Mouse (Mus musculus) neural tube, embryonic 11.5 days (tissue): ENCODE data around the gene Rai1. TPM values are rescaled to one million over a fixed set of nuclear protein-coding genes. Genes with fewer than 3 reads are reported as not detected.

ENCODE experiments used
- ATAC-seq: fragments of 200-750 bp; cut with Nextera tagmentation; 2 replicates; pipeline ENCODE4 v1.8.0; 2017; ENCODE audit warnings: moderate number of reproducible peaks, mild to moderate bottlenecking, moderate TSS enrichment, moderate library complexity; ENCODE audit not compliant: insufficient read depth, low FRiP score, low TSS enrichment
- DNase-seq: peaks from one replicate; pipeline ENCODE4 v3.0.0-alpha.2; 2015; ENCODE audit warnings: low spot score
- H3K27ac ChIP-seq: fragments of 300-500 bp; sonication (generic); 2 replicates; pipeline ENCODE4 v1.5.1; 2014; ENCODE audit warnings: low read depth, mild to moderate bottlenecking, low read length
- H3K27me3 ChIP-seq: fragments of 300-500 bp; sonication (generic); 2 replicates; pipeline ENCODE4 v1.6.1; 2014; ENCODE audit warnings: mild to moderate bottlenecking, low read length, mixed read lengths; ENCODE audit not compliant: control insufficient read depth, insufficient read depth
- H3K36me3 ChIP-seq: fragments of 300-500 bp; sonication (generic); 2 replicates; pipeline ENCODE4 v1.6.1; 2014; ENCODE audit warnings: mild to moderate bottlenecking, low read length, moderate library complexity, mixed read lengths; ENCODE audit not compliant: control insufficient read depth, insufficient read depth
- H3K4me1 ChIP-seq: fragments of 300-500 bp; sonication (generic); 2 replicates; pipeline ENCODE4 v1.6.1; 2014; ENCODE audit warnings: low read length, mixed read lengths; ENCODE audit not compliant: control insufficient read depth, insufficient read depth
- H3K4me2 ChIP-seq: fragments of 300-500 bp; sonication (generic); 2 replicates; pipeline ENCODE4 v1.6.1; 2014; ENCODE audit warnings: low read depth, mild to moderate bottlenecking, moderate library complexity
- H3K4me3 ChIP-seq: fragments of 300-500 bp; sonication (generic); 2 replicates; pipeline ENCODE4 v1.5.1; 2014; ENCODE audit warnings: low read depth, low read length
- H3K9ac ChIP-seq: fragments of 300-500 bp; sonication (generic); 2 replicates; pipeline ENCODE4 v1.6.1; 2014; ENCODE audit warnings: mild to moderate bottlenecking, low read length
- H3K9me3 ChIP-seq: fragments of 300-500 bp; sonication (generic); 2 replicates; pipeline ENCODE4 v1.6.1; 2016; ENCODE audit warnings: low read length; ENCODE audit not compliant: control insufficient read depth
- WGBS: fragments of 180-500 bp; shearing (Covaris S2); extraction: QIAGEN DNeasy Blood & Tissue Kit; methylation state at CpG from one replicate; pipeline ENCODE4 v1.1.7; 2014; 5-methylcytosine and 5-hydroxymethylcytosine counted together
- polyA plus RNA-seq: library from polyadenylated mRNA; unstranded; fragments of >200 nt; fragmentation: Nextera tagmentation; extraction: Ambion mirVana; gene quantifications from 2 replicates; pipeline ENCODE4 v1.2.1, GENCODE M21; 2014

Rai1 gene
- polyA plus RNA-seq, 1 experiment from 2014 or later = 28.5 TPM

DNA sequence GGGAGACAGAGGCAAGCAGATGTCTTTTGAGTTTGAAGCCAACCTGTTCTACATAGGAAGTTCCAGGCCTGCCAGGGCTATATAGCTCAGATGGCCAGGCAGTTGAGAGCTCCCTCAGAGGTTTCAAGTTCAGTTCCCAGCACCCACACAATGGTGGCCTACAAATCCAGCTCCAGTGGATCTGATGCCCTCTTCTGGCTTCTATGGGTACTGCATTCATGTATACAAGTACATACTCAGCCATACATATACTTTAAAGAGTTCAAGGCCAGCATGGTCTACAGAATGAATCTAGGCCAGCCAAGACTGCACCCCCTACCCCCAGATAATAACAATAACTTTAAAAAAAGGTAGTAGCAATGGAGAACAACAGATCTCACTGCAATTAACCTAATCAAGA is 90.3 kb downstream of the Rai1 start:
- Histone ChIP-seq H3K9me3 (no peaks in the 10 kb centered on the region; the same call in 1 of the 2 replicates), H3K4me1 (peaks cover 3% of the 10 kb centered on the region; the same call in 1 of the 2 replicates), H3K4me3 (no peak overlapping the region), H3K9ac (no peak overlapping the region), H3K4me2 (no peak overlapping the region), H3K27me3 (no peaks in the 10 kb centered on the region), H3K36me3 (peaks cover 21% of the 10 kb centered on the region), H3K27ac (no peak overlapping the region)
- ATAC-seq (no peak), DNase-seq (no peak)

DNA sequence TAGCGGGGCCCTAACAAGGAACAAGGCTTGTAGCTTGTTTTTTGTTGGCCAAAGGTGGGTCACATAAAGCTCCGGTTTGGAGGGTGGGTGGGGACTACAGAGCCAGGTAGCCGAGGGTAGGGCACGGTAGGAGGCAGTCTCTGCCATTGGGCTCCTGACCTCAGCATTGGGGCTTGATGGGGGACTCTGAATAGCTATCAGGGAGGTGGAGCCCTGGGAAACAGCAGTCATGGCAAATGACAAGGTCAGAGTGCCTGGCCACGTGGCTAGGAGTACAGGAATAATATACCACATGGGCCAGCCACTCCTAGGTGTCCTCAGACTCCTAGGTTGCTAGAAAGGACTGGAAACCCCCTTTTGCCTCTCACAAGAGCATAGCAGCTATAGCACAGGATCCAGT is 91.5 kb downstream of the Rai1 start:
- Histone ChIP-seq H3K9ac (no peak overlapping the region; the same call in 1 of the 2 replicates), H3K4me2 (no peak overlapping the region), H3K4me1 (peaks cover 4% of the 10 kb centered on the region; the same call in 1 of the 2 replicates), H3K9me3 (no peaks in the 10 kb centered on the region; the same call in 1 of the 2 replicates), H3K27ac (no peak overlapping the region), H3K36me3 (peaks cover 29% of the 10 kb centered on the region), H3K4me3 (no peak overlapping the region), H3K27me3 (no peaks in the 10 kb centered on the region)
- DNase-seq (no peak), ATAC-seq (no peak)
- WGBS = 87% methylated on average over 5 of the region's 5 CpGs

DNA sequence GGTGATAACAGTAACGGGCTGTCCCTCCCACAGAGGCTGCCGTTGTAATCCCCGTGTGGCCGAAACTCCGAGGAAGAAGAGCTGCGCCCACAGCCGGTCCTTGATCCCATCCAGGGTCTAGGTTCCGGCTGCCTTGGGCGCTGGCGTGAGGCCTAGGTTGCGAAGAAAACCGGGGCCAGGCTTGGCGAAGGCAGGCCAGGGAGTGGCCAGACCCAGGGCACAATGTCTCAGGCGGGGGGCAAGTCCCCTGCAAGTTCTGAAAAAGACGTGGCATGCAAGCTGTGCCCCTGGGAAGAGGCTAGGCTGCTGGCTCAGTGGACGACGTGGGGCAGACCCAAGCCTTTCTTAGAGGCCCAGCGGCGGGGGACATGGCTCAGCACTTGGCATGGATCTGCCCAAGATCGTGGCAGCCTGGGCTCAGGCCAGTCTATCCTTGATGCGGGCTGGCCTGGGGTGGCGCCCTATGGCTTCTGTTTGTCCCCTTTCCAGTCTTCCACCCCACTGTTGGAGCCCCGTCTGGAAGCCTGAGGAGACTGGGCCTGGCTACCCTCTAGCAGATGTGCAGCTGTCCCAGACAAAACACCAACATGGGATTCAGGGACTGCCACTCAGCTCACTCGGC is 93.3 kb downstream of the Rai1 start:
- 86% methylated on average over 24 of the region's 24 CpGs for WGBS
- no peak overlapping the region for H3K4me2 ChIP-seq
- ATAC-seq (no peak), DNase-seq (no peak)
- H3K27me3 ChIP-seq = no peaks in the 10 kb centered on the region
- H3K36me3 ChIP-seq = peaks cover 37% of the 10 kb centered on the region
- H3K4me3 ChIP-seq = no peak overlapping the region
- H3K4me1 ChIP-seq = peaks cover 4% of the 10 kb centered on the region; the same call in 1 of the 2 replicates
- H3K9ac ChIP-seq = no peak overlapping the region
- H3K27ac ChIP-seq = peak overlapping the region; percentile 8; the same call in 1 of the 2 replicates
- no peaks in the 10 kb centered on the region; the same call in 1 of the 2 replicates for H3K9me3 ChIP-seq

DNA sequence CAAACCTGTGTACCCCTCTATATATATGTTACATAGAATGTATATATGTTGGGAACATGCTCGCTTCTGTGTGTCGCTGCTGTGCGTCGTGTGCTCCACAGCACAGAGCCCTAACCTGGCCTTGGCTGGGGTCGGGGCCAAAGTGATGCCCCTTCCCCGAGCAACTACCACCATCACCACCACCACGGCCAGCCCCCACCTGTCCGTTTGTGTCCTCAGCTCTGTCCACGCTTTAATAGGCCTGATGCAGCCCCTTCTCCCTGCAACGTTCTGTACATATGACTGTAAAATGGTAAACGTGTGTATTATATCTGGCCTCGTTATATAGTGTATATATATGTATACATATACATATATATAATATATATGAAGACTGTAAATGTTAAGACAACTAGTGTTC is 93.8 kb downstream of the Rai1 start:
- 91% methylated on average over 12 of the region's 12 CpGs for WGBS
- peaks cover 41% of the 10 kb centered on the region for H3K36me3 ChIP-seq

DNA sequence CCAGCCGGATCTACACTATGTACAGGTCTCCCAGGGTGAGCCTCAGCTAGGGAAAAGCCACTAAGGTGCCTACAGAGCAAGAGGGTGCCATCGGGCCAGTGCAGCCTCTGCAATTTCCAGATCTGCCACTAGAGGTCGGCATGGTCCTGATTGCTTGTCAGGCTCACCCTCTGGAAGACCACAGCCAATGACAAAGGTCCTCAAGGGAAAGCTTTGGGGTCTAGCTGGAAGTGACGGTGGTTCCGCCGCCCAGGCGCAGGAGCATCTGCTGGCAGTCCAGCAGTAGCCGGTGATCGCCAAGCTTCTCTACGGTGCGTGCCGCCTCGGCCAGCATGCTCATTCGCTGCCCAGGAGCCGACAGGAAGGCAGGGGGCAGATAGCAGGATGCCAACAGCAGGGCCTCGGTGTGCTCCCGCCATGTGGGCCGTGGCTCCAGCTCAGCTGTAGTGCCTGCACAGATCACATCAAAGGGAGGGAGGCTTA is 94.9 kb downstream of the Rai1 start:
- Histone ChIP-seq H3K9ac (peak overlapping the region; percentile 39; the same call in 1 of the 2 replicates), H3K4me3 (no peak overlapping the region), H3K27me3 (no peaks in the 10 kb centered on the region), H3K27ac (peak overlapping the region; percentile 65), H3K36me3 (peaks cover 36% of the 10 kb centered on the region), H3K4me2 (no peak overlapping the region; the same call in 1 of the 2 replicates), H3K4me1 (peaks cover 4% of the 10 kb centered on the region; the same call in 1 of the 2 replicates), H3K9me3 (no peaks in the 10 kb centered on the region; the same call in 1 of the 2 replicates)
- peak; percentile 94 for DNase-seq
- 13% methylated on average over 18 of the region's 18 CpGs for WGBS
- ATAC-seq = peak; percentile 78

More for the DNA sequence above, 93.8 kb downstream of the Rai1 start:
- no peaks in the 10 kb centered on the region; the same call in 1 of the 2 replicates for H3K9me3 ChIP-seq
- H3K27me3 ChIP-seq = no peaks in the 10 kb centered on the region
- H3K4me2 ChIP-seq = no peak overlapping the region
- no peak overlapping the region for H3K4me3 ChIP-seq
- DNase-seq = no peak
- no peak overlapping the region for H3K9ac ChIP-seq
- no peak for ATAC-seq
- H3K27ac ChIP-seq = peak overlapping the region; percentile 8; the same call in 1 of the 2 replicates
- H3K4me1 ChIP-seq = peaks cover 4% of the 10 kb centered on the region; the same call in 1 of the 2 replicates

DNA sequence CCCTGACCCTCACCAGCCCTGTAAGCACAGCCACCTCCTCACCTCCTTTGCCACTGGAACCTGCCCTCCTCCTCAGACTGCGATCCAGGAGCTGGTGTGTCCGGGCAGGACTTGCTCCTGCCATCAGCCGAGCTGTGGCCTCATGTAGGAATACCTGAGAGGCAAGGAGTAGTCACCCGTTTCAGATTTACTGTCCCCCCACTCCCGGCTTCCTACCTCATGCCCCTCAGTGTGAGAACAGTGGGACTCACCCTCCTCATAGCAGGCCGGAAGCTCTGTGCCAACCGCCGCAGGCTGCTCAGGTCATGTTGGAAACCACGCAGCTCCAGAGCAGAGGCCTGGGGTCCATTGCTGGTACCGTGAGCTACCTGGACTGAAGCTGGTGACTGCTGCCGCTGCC is 95.6 kb downstream of the Rai1 start:
- Histone ChIP-seq H3K4me3 (no peak overlapping the region), H3K36me3 (peaks cover 37% of the 10 kb centered on the region), H3K4me2 (no peak overlapping the region; the same call in 1 of the 2 replicates), H3K4me1 (peaks cover 4% of the 10 kb centered on the region; the same call in 1 of the 2 replicates), H3K9ac (peak overlapping the region; percentile 39; the same call in 1 of the 2 replicates), H3K27ac (peak overlapping the region; percentile 65), H3K9me3 (no peaks in the 10 kb centered on the region), H3K27me3 (no peaks in the 10 kb centered on the region)
- DNase-seq (no peak), ATAC-seq (no peak)
- WGBS = 90% methylated on average over 11 of the region's 11 CpGs

DNA sequence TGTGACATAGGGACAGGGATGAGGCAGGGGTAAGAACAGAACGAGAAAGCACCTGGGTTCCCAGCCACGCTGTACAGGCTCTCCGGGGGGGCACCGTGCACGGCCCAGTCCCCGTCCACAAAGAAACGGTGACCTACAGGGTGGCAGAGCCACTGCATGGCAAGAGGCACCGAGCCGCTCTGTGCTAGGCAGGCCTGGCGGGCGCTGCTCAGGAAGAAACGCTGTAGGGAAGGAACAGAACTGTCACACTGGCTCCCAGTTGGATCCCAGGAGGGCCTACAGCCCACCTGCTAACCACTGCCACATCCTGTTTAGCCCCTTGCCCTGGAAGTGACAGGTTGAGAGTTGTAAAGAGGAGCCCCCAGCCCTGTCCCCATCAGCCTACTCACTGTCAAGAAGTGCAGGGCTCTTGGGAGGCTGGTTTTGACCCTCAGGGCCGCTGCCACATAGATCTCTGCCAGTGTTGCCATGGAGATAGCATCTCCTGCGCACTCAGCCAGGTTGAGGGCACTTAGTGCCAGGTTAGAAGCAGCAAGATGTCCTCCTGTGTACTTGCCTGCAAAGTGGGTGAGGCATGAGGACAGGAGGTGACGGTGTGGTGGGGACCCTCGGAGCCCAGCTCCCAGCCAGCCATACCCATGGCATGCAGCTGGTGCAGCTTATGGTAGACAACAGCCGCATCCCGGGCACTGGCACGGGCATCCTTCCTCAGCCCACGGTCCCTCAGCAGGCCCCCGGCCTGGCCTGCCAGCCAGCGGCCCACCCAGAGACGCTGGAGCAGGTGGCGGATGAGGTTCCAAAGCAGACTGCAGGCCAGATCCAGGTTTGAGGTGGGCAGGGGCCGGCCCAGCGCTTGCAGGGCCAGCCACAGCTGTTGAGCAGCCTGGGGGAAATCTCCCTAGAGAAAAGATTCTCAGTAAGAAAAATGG is 98.2 kb downstream of the Rai1 start:
- no peak overlapping the region for H3K27ac ChIP-seq
- H3K27me3 ChIP-seq = no peaks in the 10 kb centered on the region
- peaks cover 44% of the 10 kb centered on the region for H3K36me3 ChIP-seq
- no peak overlapping the region for H3K4me2 ChIP-seq
- 93% methylated on average over 26 of the region's 26 CpGs for WGBS
- H3K9me3 ChIP-seq = no peaks in the 10 kb centered on the region
- H3K4me1 ChIP-seq = peaks cover 4% of the 10 kb centered on the region; the same call in 1 of the 2 replicates
- DNase-seq (no peak), ATAC-seq (no peak)
- no peak overlapping the region for H3K4me3 ChIP-seq
- H3K9ac ChIP-seq = no peak overlapping the region

DNA sequence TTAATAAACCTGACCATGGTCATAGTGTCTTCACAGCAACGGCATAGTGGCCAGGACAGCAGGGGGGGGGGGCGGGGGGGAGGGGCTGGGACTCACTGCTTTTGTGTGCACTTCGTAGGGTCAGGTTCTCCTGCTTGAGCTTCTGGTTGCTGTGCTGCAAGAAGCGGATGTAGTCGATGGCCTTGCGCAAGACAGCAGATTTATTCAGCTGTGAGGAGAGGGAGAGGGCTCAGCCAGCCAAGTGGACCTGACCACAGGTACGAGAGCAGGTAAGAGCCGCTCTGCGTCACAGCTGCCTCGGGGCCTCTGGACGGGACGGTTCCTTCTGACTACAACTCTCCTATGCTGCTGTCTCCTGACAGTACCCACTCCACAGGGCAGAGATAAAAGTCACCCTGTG is 100.2 kb downstream of the Rai1 start:
- Histone ChIP-seq H3K9me3 (no peaks in the 10 kb centered on the region), H3K4me1 (peaks cover 23% of the 10 kb centered on the region), H3K4me2 (no peak overlapping the region), H3K27ac (no peak overlapping the region), H3K4me3 (no peak overlapping the region), H3K36me3 (peaks cover 38% of the 10 kb centered on the region), H3K27me3 (no peaks in the 10 kb centered on the region), H3K9ac (no peak overlapping the region)
- WGBS = 92% methylated on average over 11 of the region's 12 CpGs
- no peak for ATAC-seq
- no peak for DNase-seq
